Mouse (Mus musculus): ENCODE measurements around the gene Gimd1.

Gimd1 gene
- long read RNA-seq, experiment 1: 0 reads
- long read RNA-seq, experiment 2: 0 reads

DNA sequence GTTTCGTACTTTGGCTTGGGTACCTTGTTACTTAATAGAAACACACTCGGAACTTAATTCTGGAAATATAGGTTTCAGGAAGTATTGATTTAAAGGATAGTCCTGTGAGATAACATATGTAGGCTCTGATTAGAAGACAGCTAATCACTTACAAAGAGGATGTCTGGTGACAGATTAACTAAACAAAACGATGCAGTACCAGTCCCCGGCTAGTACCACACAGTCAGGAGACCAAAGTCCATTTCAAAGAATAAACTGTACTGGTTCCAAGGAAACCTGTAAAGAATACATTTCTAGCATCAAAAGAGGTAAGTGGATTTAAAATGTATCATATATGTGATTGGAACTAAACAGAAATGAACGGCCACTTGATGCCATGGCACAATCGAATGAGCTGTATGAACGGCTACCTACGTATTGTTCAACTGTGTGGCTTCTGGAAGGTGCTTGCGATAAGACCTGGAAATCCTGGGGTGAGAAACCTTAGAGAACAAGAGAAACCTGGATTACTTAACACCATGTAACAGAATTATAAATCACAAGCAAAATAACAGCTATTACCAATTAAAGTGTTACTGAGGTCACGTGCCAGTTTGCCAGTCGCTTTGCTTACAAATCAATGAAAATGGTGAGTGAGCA is at the start of gene Gimd1:
Gimd1 (plus strand) TSS at position 220 of the 639 bp plus-strand sequence.
- intact Hi-C loops (cut with DNase I): loop anchor here (5.0 kb wide), 1 partner anchor 122 kb away; no protein-coding TSS in a partner anchor

DNA sequence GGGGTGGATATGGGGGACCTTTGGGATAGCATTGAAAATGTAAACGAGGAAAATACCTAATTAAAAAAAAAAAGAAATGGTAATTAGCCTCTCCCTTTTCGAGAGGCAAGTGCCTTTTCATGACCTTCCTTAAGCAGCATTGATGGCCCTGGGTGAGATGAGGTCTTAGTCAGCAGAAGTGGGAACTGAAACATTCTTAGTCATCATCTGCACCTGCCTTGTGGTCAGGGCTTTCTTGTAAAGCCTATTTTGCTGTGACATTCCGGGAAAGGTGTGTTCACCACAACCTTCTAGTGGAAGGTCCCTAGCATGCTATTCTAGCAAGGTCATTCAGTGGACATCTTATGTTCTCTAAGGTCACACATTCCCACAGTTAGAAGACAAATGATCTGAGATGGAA is 48.4 kb upstream of the Gimd1 start:
- intact Hi-C loops (cut with DNase I): no loop called here

DNA sequence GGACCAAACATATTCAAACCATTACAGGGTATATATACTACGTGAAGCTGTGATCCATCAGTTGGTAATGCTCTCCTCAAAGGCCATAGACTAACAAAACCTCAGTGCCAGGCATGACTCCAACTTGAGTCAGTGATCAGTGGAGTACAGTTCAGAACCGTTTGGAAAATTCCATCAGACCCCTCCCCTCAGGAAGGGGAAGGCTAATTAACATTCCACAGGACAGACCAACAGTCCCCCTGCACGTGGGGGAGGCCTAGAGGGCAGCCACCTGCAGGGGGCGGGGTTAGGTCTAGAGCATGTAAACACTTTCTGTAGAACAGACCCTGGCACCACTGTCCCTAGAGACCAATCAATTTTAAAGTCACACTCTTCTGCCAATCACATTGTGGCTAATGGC is 47.3 kb upstream of the Gimd1 start:
- intact Hi-C loops (cut with DNase I): no loop called here

DNA sequence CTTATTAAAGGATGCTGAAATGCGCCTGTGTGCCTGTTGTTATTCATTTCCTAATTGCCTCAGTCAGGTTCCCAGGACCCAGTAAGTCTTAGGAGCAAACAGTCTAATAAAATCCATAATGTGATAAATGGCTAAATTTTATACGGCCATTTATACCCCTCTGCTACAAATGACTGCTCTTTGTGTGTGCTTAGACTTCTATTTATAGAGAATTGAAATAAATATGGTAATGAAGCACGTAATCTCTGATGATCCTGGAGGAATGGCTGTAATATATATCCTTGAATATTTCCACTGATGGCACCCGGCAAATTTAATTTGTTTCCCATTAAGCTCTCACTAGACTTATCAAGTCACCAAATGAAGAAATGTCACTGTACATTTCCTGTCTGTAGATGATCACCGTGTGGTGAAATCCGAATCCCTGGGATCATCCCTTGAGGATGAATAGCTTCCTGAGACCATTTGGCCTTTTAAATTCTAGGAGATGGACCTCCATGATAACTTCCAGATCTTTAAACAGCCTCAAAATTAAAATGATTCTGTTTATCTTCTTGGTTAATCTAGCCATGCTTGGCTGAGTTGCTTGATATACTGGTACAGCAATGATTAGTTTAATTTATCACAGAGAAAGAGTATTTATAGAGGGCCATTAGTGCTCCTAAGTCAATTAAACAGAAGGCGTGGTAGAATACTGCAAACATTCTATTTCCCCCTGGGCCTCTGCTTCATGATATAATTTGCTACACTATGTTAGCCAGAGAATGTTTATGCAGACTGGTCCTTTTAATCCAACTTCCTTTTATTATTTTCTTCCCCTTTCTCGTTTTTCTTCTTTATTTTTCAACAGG is 44.3 kb upstream of the Gimd1 start:
- intact Hi-C loops (cut with DNase I): no loop called here

DNA sequence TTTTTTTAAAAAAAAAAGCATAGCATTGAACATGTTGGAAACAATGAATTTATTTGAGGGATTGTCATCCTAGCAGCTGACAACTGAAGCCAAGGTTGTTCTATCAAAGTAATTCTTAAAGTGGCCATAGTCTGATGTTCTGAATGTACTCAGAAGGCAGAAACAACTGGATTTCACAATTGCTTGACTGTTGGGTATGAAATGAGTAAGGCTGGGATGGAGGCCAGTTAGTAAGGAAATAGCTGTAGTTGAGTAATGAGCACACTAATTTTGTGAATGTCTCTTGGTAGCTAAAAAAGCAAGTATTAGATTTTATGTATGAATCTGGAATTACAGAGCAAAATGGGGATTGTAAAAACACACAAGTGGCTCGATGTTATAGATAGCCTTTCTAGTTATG is 41.5 kb upstream of the Gimd1 start:
- intact Hi-C loops (cut with DNase I): no loop called here

DNA sequence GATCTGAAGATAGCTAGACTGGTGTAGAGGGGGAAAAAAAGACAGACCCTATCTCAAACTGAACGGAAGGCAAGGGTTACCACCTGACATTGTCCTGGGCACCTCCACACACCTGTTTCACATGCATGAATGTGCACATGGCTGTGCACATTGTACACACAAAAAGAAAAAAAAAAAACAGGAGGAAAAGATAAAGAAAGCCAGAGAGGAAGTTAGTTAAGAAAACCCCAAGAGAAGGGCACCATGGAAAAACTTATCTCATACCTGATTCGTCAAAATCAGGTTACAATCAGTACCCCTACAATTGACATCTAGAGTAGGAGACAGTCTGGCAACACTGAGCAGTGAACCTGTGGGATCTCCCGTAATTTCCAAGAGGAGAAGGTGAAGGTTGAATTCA is 39.6 kb upstream of the Gimd1 start:
- intact Hi-C loops (cut with DNase I): no loop called here

DNA sequence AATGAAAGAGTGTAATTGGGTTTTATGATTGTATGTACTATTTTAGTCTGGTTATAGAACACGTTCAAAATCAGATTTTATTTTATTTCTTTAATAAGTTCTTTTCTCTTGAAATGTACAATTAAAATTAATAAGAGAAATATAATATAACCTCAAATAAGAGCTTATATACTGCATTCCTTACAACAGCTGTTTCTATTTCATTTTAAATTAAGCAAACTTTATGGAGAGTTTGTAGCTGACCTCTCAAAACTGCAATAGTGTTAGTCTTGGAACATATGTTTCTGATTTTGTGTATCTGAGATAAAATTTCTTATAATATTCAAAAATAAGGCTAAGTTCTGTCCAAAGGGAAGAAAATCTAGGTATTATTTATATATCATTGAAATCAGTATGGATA is 39.0 kb upstream of the Gimd1 start:
- intact Hi-C loops (cut with DNase I): no loop called here

DNA sequence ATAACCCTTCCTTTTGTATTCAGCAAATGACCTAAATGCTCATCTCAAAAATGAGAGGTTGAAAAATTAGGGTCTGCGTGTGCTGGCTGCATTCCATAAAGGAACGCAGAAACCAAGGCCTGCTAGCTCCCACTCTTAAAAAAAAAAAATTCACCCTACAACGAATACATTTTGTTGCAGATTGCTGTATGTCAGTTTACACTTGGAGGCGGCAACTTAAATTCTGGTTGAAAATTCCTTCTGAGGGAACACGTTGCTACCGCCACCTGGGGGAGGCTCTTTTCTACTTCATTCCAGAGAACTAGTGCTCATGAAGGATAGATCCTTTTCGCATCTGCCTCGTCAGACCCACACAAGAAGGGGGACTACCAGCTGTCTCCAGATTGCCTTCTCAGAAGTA is 879 bp upstream of the Gimd1 start:
- intact Hi-C loops (cut with DNase I): no loop called here

DNA sequence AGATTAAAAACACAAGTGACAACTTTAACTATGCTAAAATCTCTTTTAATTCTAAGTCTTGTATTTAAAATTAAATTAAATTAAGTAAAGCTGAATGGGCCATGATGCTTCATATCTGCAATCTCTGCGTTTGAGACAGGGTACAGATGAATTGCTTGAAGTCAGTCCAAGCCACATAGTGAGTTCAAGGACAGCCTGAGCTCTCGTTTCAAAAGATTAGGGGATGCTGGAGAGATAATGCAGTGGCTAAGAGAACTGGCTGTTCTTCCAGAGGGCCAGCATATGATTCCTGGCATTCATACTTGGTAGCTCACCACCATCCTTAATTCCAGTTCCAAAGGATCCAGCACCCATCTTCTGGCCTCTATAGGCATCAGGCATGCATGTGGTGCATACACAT is 3.6 kb downstream of the Gimd1 start:
- intact Hi-C loops (cut with DNase I): loop anchor here (5.0 kb wide), 1 partner anchor 126 kb away; no protein-coding TSS in a partner anchor

DNA sequence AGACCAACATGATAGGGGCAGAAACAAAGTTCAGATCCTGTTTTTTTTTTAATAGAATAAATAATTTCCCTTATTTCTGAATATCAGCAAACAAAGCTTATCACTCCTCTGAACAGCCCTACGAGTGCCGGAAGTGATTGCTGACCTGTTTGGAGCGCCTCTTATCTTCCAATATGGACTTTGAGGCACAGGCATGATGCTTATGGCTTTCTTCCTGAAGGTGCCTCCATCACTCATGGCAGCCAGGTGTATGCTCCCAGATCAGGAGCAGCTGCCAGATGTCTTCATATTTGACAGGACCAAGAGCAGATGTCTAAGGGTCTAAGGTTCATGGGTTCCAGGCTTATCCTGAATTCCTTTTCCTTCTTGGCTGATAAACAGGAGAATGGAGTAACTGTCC is 7.5 kb downstream of the Gimd1 start:
- intact Hi-C loops (cut with DNase I): no loop called here

DNA sequence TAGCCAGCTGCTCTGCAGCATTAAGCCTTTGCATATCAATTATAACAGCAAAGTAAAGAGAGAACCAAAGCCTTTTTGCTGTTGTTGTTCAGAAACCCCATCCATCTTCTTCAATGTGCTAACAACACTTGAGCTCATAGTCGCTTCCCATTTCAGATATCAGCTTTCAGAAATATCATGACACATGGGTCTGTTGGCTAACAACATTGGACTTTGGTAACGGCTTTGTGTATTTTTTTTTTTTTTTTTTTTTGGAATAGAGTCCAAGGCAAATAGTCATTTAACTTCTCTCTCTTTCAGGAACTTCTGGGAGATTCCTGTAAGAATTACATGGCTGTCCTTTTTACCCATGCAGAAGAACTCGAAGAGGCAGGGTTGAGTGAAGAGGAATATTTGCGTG is 14.5 kb downstream of the Gimd1 start:
- intact Hi-C loops (cut with DNase I): no loop called here

DNA sequence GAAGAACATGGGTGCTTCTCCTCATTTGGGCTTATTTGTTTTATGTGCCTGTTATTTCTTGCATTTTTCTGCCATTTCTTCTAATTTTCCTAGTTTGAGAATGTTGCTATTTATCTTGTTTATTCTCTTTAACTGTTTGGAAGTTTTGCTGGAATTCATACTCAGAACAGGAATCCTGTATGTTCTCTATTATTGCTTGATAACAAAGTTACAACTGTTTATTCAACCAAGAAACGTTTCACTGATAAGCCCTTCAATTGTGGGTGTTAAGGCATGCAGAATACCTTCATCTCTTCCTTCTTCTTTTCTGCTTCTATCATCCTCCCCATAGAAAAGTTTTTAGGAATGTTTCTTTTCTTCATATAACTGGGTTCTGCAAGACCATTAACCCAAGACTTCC is 17.2 kb downstream of the Gimd1 start:
- intact Hi-C loops (cut with DNase I): no loop called here

DNA sequence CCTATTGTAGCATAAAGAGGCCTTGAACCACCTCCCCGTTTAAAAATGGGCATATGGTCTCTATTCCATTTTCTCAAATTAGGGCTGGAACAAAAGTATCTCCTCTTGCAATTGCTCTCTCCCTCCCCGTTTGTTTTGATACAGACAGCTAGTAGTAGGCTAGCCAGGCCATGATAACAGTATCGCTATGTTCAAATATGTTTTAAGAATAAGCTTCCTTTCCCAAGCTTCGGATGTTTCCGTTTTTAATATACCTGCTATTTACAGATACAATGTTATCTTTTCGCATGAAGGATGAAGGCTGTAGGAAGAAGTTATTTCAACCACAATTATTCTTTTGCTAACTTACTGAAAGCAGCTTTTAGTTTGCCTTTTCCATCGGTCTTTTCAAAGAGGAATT is 19.7 kb downstream of the Gimd1 start:
- intact Hi-C loops (cut with DNase I): no loop called here

DNA sequence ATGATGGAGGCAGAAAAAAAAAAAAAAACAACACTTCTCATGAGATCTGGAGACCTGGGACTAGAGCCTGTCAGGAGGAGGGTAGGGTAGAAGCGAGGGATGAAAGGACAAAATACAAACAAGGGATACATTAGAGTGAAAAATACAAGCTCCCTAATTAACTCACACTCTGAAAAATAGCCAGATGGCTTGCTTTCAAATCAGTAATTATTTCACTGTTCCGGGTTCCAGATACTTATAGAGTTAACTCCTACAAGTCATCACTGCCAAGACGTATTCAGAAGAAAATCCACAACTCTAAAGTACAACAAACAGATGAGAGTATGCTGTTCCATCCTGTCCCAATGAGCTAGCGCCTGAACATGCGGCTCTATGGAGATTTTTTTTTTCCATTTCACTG is 20.6 kb downstream of the Gimd1 start:
- intact Hi-C loops (cut with DNase I): no loop called here

DNA sequence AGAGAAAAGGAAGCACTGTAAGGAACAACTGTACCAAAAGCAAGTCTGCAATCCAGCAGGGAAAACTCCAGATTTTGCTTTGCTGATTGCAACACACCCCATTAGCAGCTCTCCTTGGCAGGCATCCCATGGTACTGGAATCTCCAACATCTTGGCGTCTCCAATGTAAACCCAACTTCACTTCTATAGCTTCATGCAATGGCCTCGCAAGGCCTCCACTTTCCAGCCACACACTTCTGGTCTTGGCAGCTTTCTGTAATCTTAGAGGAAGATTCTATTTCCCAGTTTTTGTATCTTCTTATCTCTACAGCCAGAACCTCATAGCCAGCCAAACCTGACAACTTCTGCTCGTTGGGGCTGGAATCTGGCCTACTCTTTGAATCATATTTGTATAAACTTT is 22.2 kb downstream of the Gimd1 start:
- intact Hi-C loops (cut with DNase I): no loop called here

DNA sequence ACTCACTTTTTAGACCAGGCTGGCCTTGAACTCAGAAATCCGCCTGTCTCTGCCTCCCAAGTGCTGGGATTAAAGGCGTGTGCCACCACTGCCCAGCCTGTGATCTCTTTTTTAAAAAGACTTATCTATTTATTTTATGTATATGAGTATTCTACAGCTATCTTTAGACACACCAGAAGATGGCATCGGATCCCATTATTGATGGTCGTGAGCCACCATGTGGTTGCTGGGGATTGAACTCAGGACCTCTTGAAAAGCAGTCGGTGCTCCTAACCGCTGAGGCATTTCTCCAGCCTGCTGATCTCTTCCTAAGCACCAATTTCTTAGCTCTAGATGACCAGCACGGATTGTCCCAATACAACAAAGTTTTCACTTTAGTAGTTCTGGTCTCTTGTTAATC is 24.3 kb downstream of the Gimd1 start:
- intact Hi-C loops (cut with DNase I): no loop called here

DNA sequence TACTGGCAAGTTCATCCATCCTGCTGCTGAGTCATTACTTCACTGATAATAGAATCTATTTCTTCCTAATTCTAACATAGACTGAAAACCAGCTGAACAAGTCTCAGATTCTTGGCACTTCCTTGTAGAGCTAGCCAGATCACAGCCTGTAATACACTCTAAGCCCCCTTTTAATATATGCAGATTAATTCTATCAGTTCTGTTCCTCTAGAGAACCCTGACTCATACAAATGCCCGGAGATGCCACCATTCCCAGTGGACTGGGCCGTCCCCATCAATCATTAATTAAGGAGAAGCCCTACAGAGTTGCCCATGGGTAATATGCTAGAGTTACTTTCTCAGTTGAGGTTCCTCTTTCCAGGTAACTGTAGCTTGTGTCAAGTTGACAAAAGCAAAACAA is 26.3 kb downstream of the Gimd1 start:
- intact Hi-C loops (cut with DNase I): no loop called here

DNA sequence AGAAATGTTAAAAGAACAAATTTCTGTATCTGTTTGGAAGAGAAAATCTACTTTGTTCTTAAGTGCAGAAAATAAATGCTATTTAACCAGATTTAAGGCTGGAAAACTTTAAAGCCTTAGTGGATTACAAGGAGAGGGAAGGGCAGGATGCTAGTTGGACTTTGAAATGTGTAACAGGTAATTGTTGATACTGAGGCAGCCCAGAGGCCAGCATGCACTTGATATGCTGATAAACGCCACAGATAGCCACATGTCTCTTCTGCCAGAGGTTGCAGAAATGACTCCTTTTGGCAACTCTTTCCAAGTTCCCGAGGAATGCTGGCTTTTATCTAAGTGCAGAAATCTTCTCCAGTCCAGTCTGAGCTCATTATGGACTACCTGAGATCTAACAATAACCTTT is 47.9 kb downstream of the Gimd1 start:
- intact Hi-C loops (cut with DNase I): no loop called here

DNA sequence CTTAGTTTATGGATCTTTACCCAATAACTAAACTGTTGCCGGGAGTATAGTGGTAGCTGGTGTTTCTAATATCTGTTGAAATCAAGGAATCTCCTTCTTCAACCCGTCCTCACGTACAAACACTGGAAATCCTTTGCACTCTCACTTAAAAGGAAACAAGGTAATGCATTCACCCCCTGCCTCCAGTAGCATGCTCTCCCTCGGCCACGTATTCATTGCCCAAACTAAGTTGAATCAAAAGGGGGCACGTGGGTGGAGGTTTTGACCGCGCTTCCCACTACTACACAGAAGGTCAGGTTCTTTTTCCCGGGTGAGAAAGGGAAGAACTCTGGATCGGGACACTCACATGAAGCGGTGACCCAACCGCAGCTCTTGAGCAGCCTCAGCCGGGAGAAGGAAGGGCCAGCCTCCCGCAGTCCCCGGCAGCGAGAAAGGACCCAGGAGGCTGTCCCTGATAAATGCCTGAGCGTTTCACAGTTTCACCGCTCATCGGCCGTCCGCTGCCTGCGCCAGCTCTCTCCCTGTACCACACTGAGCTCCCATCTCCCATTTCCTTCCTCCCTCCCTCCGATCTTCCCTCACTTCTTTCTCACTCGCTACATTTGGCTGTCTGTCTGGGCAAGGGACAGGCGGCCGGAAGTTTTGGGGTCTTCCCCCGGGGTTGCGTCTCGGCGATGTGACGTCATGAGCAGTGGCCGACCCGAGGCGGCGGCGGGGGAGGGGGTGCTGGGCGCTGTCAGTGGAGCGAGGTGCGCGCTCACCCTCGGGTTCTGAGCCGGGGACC is 54.0 kb downstream of the Gimd1 start, which contains the start of gene Tbck:
Tbck (plus strand) TSS at position 698 of the 784 bp plus-strand sequence.
- intact Hi-C loops (cut with DNase I): no loop called here

DNA sequence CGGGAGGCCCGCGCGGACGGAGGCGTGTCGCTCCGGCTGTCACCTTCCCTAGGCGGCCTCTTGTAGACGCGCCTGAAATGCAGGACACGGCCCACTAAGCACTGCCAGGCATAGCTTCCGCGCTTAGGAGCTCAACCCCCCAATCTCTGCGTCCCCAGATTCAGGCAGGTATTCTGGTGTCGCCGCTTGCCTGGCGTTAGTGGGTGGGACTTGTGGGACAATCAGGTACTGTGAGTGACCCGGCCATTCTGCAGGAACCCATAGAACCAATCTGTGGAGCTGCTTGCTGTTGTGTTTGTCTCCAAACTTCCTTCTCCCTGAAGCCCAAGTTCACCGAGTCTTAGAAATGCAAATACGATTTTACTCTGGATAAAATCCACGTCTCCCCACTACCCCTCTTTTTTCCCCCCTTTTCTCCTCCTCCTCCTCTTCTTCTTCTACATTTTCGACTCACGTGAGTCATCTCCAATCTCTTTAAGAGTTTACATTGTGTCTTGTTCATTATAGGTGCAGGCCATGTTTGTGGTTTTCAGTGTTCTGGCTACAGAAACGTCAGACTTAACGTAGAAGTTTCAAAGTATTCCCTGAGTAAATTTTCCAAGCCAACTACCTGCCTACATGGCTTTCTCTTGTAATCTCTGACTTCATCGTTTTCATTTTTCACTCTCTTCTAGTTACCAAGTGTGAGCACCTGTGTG is 54.8 kb downstream of the Gimd1 start, which contains the start of gene Aimp1:
Aimp1 (minus strand) TSS at position 140 of the 698 bp plus-strand sequence.
- intact Hi-C loops (cut with DNase I): no loop called here
